Mouse (Mus musculus) midbrain, embryonic 10.5 days (tissue): ENCODE measurements around the gene Kifc1. TPM values are rescaled to one million over a fixed set of nuclear protein-coding genes. Genes with fewer than 3 reads are reported as not detected.
"Not testable (repeated sequence)": the region's sequence is repeated elsewhere in the genome, so short reads cannot be mapped to it uniquely, and the experiment has no call there.

Experiments
- DNase-seq: peaks from one replicate; pipeline ENCODE4 v3.0.0-alpha.2; 2017; ENCODE audit warnings: low spot score
- H3K27ac ChIP-seq: fragments of 300-500 bp; sonication (generic); replicated peaks from 2 replicates; pipeline ENCODE4 v1.5.1; 2016; ENCODE audit warnings: mild to moderate bottlenecking
- H3K27me3 ChIP-seq: fragments of 300-500 bp; sonication (generic); 2 replicates; pipeline ENCODE4 v1.6.1; 2016; ENCODE audit warnings: low read depth, mild to moderate bottlenecking; ENCODE audit not compliant: poor library complexity, severe bottlenecking
- H3K36me3 ChIP-seq: fragments of 300-500 bp; sonication (generic); 2 replicates; pipeline ENCODE4 v1.6.1; 2016; ENCODE audit warnings: mild to moderate bottlenecking, moderate library complexity
- H3K4me1 ChIP-seq: fragments of 300-500 bp; sonication (generic); 2 replicates; pipeline ENCODE4 v1.6.1; 2016
- H3K4me3 ChIP-seq: fragments of 300-500 bp; sonication (generic); 2 replicates; pipeline ENCODE4 v1.5.1; 2016; ENCODE audit warnings: mild to moderate bottlenecking, moderate library complexity
- H3K9me3 ChIP-seq: fragments of 300-500 bp; sonication (generic); replicated peaks from 2 replicates; pipeline ENCODE4 v1.6.1; 2016; ENCODE audit warnings: mild to moderate bottlenecking
- WGBS: fragments of 180-500 bp; shearing (Covaris S2); methylation state at CpG from one replicate; pipeline ENCODE4 v1.1.7; 2016; 5-methylcytosine and 5-hydroxymethylcytosine counted together
- polyA plus RNA-seq: library from polyadenylated mRNA; unstranded; fragments of >200 nt; fragmentation: Nextera tagmentation; extraction: Ambion mirVana; gene quantifications from 2 replicates; pipeline ENCODE4 v1.2.1, GENCODE M21; 2016

The Kifc1 gene
- polyA plus RNA-seq, 1 experiment from 2014 or later: 7.8 TPM

DNA sequence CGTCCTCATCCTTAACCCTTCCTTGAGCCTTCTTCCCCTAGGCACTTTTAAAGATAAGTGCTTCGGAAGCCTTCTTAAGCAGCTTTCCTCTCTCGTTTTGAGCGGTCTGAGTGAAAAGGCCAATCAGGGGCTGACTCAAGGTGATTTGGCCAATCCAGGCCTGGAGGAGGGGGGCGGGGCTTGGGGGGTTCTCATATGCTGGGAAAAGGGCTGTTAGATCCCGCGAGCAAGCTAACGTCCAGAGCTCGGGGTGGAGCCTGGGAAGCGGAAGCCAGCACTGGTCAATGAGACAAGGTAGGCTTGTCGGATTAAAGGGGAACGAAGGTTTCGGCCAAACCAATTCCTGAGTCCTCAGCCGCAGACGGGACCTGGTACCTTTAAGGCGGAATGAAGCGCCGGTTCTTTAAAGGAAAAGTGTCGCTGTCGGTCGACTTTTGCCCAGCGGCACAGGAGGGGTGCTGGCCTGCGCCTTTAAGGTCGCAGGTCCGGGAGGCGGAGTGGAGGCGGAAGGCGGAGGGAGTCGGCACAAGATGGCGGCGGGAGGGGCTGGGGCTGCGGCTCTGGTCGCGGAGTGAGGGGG, 25.3 kb upstream of the Kifc1 start, which contains the start of the genes Tapbp and Zbtb22:
TSS of gene Tapbp (plus strand) at position 229 of the 580 bp plus-strand sequence.
TSS of gene Zbtb22 (plus strand) at position 234 of the 580 bp plus-strand sequence.
- Histone ChIP-seq H3K27me3 (peaks cover 18% of the 10 kb centered on the region), H3K4me3 (peak within 1 kb of the TSS; percentile 74), H3K36me3 (peaks cover 62% of the 10 kb centered on the region), H3K27ac (peak within 1 kb of the TSS; percentile 97), H3K9me3 (no peaks in the 10 kb centered on the region), H3K4me1 (peaks cover 74% of the 10 kb centered on the region)
- under 1% methylated on average over 34 of the region's 34 CpGs for WGBS
- peak; percentile 98 for DNase-seq

DNA sequence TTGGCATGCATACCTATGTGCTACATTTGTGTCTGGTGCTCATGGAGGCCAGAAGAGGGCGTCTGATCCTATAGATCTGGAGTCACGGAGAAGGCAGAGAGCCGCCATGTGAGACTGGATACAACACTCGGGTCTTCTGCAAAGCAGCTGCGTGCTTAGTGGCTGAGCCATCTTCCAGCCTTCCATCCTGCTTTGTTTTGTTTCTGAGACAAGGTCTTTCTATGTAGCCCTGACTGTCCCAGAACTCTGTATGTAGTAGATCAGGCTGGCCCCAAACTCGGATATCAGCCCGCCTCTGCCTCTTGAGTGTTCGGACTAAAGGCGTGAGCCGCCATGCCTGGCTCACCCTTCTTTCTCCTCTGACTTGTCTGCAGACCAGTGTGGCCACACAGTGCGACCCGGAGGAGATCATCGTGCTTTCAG, 24.5 kb upstream of the Kifc1 start:
- WGBS: 74% methylated on average over 13 of the region's 13 CpGs
- peaks cover 67% of the 10 kb centered on the region for H3K36me3 ChIP-seq
- peaks cover 18% of the 10 kb centered on the region for H3K27me3 ChIP-seq
- peaks cover 74% of the 10 kb centered on the region for H3K4me1 ChIP-seq
- H3K9me3 ChIP-seq: no peaks in the 10 kb centered on the region
- H3K27ac ChIP-seq: no peak overlapping the region
- peak overlapping the region; percentile 74 for H3K4me3 ChIP-seq
- no peak for DNase-seq

DNA sequence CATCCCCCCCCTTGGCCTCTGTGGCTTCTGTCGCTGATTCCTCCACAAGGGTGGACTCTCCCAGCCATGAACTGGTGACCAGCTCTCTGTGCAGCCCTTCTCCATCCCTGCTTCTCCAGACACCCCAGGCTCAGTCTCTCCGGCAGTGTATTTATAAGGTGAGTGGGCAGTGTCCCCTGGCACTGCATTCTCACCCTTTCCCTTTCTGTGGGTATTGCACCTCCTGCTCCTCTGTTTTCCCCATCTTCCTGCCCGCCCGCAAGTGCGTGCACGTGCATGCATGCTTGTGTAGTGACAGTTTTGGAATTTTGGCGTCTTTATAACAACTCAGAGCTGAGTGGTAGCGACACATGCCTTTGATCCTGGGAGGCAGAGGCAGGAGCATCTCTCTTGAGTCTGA, 23.4 kb upstream of the Kifc1 start:
- H3K36me3 ChIP-seq: peaks cover 67% of the 10 kb centered on the region
- H3K4me3 ChIP-seq: peak overlapping the region; percentile 21

DNA sequence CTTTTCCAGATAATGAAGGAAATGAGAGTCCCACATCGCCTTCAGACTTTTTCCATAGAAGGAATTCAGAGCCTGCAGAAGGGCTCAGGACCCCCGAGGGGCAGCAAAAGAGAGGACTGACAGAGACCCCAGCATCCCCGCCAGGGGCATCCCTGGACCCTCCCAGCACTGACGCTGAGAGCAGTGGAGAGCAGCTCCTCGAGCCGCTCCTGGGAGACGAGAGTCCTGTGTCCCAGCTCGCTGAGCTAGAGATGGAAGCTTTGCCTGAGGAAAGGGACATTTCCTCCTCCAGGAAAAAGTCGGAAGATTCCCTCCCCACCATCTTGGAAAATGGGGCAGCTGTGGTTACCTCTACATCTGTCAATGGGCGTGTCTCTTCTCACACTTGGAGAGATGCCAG, 22.8 kb upstream of the Kifc1 start:
- Histone ChIP-seq H3K27me3 (peaks cover 11% of the 10 kb centered on the region), H3K36me3 (peaks cover 64% of the 10 kb centered on the region), H3K27ac (no peak overlapping the region), H3K9me3 (no peaks in the 10 kb centered on the region), H3K4me1 (peaks cover 65% of the 10 kb centered on the region), H3K4me3 (0 out of 2 replicates have a peak overlapping the region, but pooled peaks have one; percentile 21)
- no peak for DNase-seq
- WGBS: 90% methylated on average over 10 of the region's 10 CpGs

More for the DNA sequence above, 23.4 kb upstream of the Kifc1 start:
- Histone ChIP-seq H3K9me3 (no peaks in the 10 kb centered on the region), H3K27me3 (peaks cover 17% of the 10 kb centered on the region), H3K27ac (no peak overlapping the region), H3K4me1 (peaks cover 66% of the 10 kb centered on the region)
- 97% methylated on average over 8 of the region's 8 CpGs for WGBS
- DNase-seq: no peak

DNA sequence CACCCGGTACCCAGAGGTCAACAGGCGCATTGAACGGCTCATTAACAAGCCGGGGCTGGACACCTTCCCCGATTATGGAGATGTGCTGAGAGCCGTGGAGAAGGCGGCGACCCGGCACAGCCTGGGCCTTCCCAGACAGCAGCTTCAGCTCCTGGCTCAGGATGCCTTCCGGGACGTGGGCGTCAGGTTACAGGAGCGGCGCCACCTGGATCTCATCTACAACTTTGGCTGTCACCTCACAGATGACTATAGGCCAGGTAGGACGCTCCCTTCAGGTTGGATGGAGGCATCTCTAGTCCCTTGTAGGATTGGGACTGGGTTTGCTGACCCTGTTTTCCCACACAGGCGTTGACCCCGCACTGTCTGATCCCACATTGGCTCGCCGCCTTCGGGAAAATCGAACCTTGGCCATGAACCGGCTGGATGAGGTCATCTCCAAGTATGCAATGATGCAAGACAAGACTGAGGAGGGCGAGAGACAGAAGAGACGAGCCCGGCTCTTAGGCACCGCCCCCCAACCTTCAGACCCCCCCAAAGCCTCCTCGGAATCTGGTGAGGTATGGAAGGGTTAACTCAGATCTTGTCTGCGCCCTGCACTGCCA, 21.5 kb upstream of the Kifc1 start:
- H3K36me3 ChIP-seq: peaks cover 50% of the 10 kb centered on the region

DNA sequence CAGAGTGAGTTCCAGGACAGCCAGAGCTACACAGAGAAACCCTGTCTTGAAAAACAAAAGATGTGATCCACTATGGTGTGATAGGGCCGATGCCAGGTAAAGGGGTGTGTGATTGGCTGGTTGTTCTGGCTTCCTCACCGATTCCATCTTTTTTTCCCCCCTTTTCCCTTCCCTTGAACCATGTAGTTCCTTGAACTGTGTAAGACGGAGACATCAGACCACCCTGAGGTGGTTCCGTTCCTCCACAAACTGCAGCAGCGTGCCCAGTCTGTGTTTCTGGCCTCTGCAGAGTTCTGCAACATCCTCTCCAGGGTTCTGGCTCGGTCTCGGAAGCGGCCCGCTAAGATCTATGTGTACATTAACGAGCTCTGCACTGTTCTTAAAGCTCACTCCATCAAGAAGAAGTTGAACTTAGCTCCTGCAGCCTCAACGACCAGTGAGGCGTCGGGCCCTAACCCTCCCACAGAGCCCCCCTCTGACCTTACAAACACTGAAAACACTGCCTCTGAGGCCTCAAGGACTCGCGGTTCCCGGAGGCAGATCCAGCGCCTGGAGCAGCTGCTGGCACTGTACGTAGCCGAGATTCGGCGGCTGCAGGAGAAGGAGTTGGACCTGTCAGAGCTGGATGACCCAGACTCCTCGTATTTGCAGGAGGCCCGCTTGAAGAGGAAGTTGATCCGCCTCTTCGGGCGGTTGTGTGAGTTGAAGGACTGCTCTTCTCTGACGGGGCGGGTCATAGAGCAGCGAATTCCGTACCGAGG, 20.8 kb upstream of the Kifc1 start:
- peaks cover 52% of the 10 kb centered on the region for H3K4me1 ChIP-seq
- no peaks in the 10 kb centered on the region for H3K9me3 ChIP-seq
- DNase-seq: no peak
- 95% methylated on average over 31 of the region's 31 CpGs for WGBS
- H3K36me3 ChIP-seq: peaks cover 50% of the 10 kb centered on the region
- H3K27me3 ChIP-seq: peaks cover 7% of the 10 kb centered on the region; the same call in 1 of the 2 replicates
- peak overlapping the region; percentile 85; the same call in 1 of the 2 replicates for H3K4me3 ChIP-seq
- no peak overlapping the region for H3K27ac ChIP-seq

More for the DNA sequence above, 21.5 kb upstream of the Kifc1 start:
- Histone ChIP-seq H3K4me1 (peaks cover 58% of the 10 kb centered on the region), H3K9me3 (no peaks in the 10 kb centered on the region), H3K27me3 (peaks cover 3% of the 10 kb centered on the region; the same call in 1 of the 2 replicates), H3K27ac (no peak overlapping the region), H3K4me3 (0 out of 2 replicates have a peak overlapping the region, but pooled peaks have one; percentile 10)
- 93% methylated on average over 28 of the region's 28 CpGs for WGBS
- DNase-seq: no peak

DNA sequence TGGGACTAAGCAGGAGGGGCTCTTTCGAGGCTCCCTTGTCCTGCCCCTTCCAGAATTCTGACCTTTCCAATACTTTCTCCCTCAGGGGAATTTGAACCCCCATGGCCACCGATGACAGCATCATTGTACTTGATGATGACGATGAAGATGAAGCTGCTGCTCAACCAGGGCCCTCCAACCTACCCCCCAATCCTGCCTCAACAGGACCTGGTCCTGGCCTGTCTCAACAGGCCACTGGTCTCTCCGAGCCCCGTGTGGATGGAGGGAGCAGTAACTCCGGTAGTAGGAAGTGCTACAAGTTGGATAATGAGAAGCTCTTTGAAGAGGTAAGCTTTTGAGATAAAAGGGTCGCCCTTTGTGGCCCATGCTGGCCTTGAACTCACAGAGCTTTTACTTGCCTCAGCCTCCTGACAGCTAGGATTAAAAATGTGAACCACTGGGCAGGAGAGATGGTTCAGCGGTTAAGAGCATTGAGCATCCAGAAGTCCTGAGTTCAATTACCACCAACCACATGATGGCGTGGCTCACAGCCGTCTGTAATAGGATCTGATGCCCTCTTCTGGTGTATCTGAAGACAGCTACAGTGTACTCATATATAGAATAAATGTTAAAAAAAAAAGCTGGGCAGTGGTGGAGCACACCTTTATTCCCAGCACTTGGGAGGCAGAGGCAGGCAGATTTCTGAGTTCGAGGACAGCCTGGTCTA, 20.0 kb upstream of the Kifc1 start:
- Histone ChIP-seq H3K27me3 (peaks cover 7% of the 10 kb centered on the region; the same call in 1 of the 2 replicates), H3K4me3 (peak overlapping the region; percentile 85), H3K27ac (peak overlapping the region; percentile 91), H3K4me1 (peaks cover 50% of the 10 kb centered on the region), H3K9me3 (no peaks in the 10 kb centered on the region), H3K36me3 (peaks cover 50% of the 10 kb centered on the region)
- no peak for DNase-seq
- WGBS: 56% methylated on average over 11 of the region's 11 CpGs

DNA sequence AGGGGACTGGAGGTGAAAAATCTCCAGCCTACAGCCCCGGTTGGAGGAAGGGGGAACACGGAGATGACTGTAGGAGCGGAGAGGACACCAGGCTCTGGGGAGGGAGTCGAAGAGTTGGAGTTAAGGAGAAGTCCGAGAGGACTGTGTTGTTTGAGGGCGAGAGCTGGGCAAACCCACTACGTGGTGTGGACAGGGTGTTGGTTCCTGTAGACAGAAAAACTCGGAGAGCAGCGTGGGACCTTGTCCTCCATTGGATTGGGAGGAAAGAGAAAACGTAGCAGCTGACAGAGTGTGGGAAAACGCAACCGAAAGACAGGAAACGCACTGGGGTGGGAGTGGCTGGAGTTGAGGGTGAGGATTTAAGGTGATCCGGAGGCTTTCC, 19.4 kb upstream of the Kifc1 start:
- H3K27ac ChIP-seq: peak overlapping the region; percentile 91
- peaks cover 46% of the 10 kb centered on the region for H3K36me3 ChIP-seq
- 1% methylated on average over 14 of the region's 14 CpGs for WGBS
- no peak for DNase-seq
- H3K27me3 ChIP-seq: peaks cover 7% of the 10 kb centered on the region; the same call in 1 of the 2 replicates
- H3K9me3 ChIP-seq: no peaks in the 10 kb centered on the region
- peak overlapping the region; percentile 85 for H3K4me3 ChIP-seq
- peaks cover 47% of the 10 kb centered on the region for H3K4me1 ChIP-seq

DNA sequence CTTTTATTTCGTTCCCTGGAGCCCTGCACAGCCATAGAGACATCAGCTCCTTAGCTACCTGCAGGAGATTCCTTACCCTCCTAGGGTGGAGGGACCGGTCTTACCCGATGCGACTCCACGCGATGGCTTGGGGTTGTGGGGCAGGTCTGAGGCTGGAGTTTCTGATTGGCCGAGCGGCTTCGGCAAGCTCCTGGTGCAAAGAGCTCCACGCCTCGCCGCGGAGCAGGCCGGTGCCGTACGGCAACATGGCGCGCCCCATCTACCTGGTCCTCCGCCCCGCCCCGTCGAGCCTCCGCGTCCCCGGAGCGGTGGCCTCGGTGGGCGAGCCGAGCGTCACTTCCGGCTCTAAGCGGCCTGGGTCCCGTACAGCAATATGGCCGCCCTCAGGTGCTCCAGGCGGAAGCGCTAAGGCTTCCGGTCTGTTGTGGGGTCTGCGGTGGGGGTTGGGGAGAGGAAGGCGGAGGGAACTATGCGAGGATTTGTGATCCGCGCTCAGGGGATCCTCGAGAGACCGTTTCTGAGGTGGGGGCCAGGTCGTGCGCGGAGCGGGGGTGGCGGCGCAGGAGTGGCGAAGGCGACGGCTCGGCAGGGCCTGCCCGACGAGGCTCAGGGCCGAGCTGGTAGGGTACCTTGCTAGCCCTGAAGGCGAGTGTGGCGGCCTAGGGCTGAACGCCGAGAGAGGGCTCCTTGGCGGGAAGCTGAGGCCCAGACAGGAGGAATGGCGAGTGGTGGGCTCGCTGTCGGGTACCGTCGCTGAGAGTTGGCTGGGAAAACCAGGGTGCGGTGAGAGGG, 18.8 kb upstream of the Kifc1 start, which contains the start of gene Daxx:
TSS of gene Daxx (plus strand) at position 338 of the 792 bp plus-strand sequence.
- WGBS: under 1% methylated on average over 68 of the region's 68 CpGs
- peak; percentile 99 for DNase-seq
- Histone ChIP-seq H3K4me1 (peaks cover 44% of the 10 kb centered on the region), H3K36me3 (peaks cover 40% of the 10 kb centered on the region), H3K27ac (peak within 1 kb of the TSS; percentile 91), H3K27me3 (peaks cover 7% of the 10 kb centered on the region; the same call in 1 of the 2 replicates), H3K9me3 (no peaks in the 10 kb centered on the region), H3K4me3 (peak within 1 kb of the TSS; percentile 85)

DNA sequence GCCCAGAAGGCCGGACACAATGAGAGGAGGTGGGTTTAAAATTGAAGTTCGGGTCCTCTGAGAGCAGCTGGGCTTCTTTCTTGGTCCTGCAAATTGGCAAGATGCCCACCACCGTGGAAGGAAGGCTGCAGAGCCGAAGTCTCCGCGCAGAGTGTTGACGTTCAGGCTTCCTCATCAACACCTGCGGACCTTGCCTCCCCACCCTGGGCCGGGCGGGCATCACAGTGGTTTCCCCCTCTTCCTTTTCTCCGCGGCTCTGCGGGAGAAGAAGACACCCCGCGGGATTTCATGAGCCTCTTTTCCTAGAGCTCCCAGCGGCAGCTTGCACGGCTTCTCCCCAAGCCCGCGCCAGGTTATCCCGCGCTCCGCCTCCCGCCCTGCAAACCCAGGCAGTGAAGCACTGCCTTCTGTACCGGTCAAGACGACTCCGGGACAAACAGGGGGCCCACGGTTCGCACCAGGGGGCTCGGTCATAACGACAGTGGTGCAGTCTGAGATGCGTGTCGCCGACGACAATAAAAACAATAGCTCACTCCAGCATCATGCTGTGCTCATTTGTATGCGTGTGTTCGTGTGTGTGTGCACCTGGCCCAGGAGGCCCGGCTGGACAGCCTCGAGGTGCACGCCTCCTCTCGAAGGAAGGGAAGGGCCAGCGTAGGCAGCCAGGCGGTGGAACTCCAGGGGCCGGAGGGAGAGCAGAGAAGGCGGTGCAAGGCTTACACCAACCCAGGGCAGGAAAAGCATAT, 18.0 kb upstream of the Kifc1 start:
- H3K4me1 ChIP-seq: peaks cover 39% of the 10 kb centered on the region
- peaks cover 7% of the 10 kb centered on the region; the same call in 1 of the 2 replicates for H3K27me3 ChIP-seq
- no peaks in the 10 kb centered on the region for H3K9me3 ChIP-seq
- peak; percentile 54 for DNase-seq
- H3K36me3 ChIP-seq: peaks cover 32% of the 10 kb centered on the region
- WGBS: under 1% methylated on average over 44 of the region's 44 CpGs
- peak overlapping the region; percentile 91 for H3K27ac ChIP-seq
- H3K4me3 ChIP-seq: peak overlapping the region; percentile 85

DNA sequence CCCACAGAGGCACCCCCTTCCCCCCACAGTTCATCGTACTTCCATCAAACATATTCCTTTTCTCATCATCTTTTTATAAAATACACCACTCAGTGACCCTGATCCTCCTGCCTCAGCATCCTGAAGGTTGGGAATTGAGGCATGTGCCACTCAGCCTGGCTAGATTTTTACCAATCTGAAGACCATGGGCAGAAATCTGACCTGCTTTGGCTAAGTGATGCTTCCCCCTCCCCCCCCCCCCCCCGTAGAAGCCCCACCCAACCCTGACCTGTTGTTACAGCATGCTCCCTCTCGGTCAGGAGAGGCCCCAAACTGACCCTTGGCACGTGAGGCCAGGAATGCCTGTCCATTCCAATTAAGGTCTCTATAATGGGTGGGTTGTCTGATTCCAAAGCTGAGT, 14.4 kb upstream of the Kifc1 start, which contains the start of gene Platr17:
TSS of gene Platr17 (plus strand) at position 301 of the 400 bp plus-strand sequence.
- not testable (repeated sequence) for H3K4me3 ChIP-seq, H3K27me3 ChIP-seq, H3K9me3 ChIP-seq, H3K36me3 ChIP-seq, H3K27ac ChIP-seq, DNase-seq
- WGBS: 29% methylated on average over 4 of the region's 4 CpGs
- H3K4me1 ChIP-seq: peaks cover 18% of the 10 kb centered on the region
